Mouse (Mus musculus) G1E (cell line): ENCODE results near the gene Prdm13.

Experiments used
- CTCF ChIP-seq: IDR thresholded peaks from 2 replicates; pipeline ENCODE4 v1.5.1; 2012; ENCODE audit warnings: low read depth, low read length, inconsistent platforms, mixed read lengths
- GATA1 ChIP-seq: IDR thresholded peaks from 2 replicates; pipeline ENCODE4 v1.6.1; 2012; ENCODE audit warnings: borderline replicate concordance, low read length, inconsistent platforms, mixed read lengths

DNA sequence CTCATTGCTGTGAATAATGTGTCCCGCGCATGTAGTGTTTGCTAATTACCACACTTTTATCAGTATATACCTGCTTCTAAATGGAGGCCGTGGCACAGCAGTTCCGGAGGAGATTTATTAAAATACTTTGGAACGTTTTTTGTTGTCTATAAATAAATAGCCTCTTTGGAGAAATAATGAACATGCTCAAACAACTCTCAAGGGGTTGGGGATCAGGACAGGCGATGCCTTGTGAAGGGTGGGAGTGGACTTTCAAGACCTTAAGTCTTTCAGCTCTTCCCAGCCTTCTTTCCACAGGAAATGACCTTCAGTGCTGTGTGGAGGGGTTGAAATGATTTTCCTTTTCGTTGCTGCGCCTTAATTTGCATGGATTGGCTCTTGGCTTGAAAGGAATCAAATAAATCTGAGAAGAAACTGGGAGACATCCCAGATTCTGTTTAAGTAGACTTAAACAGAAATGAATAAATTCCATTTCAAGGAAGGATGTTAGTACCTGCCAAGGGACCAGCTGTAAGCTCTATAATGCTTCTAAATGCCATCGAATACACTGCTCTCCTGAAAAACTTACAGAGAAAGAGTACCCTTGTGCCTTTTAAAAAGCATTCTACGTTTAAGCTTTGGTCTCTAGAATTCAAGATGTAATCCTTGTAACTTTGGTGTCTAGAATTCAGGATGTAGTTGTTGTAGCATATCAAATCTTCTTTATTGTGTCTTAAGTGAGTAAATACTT is 3.2 kb downstream of the Prdm13 start:
- TF ChIP-seq CTCF (no peak), GATA1 (no peak)
